Comparison of ENCODE assay signal across 25 mouse cellular contexts in genomic region chr3:26105528-26105927, GRCm38 (mm10).
DNase-seq lines count a peak whose midpoint lies in the region; ATAC-seq lines count a peak whose summit lies in the region.
"Had no signal": no experiment of that assay in that cellular context is flagged by ENCODE, and none has a peak within 500 bp of the region (broad histone marks: within the 10 kb centered on the region; RNA-seq: fewer than 3 reads in every experiment).

No protein-coding gene starts in this region.

- no peak overlapping the region for H3K4me2 ChIP-seq in forebrain, embryonic 11.5 days (ENCODE audit: low read depth, low read length, severe bottlenecking)
- no peak overlapping the region for H3K4me2 ChIP-seq in hindbrain, embryonic 16.5 days (ENCODE audit: low read length)
- H3K4me2 ChIP-seq in hindbrain, embryonic 13.5 days, result no peak overlapping the region
- no peak overlapping the region for H3K4me2 ChIP-seq in forebrain, embryonic 15.5 days (replicated peaks)
- no peak overlapping the region for H3K4me2 ChIP-seq in kidney, embryonic 15.5 days
- H3K4me2 ChIP-seq: embryonic facial prominence, embryonic 15.5 days; heart, embryonic 11.5 days; hindbrain, embryonic 12.5 days had no signal

- no peaks in the 10 kb centered on the region for H3K9me3 ChIP-seq in forebrain, embryonic 11.5 days (ENCODE audit: control insufficient read depth, low read length)
- no peaks in the 10 kb centered on the region for H3K9me3 ChIP-seq in forebrain, embryonic 10.5 days
- no peaks in the 10 kb centered on the region for H3K9me3 ChIP-seq in hindbrain, embryonic 16.5 days (ENCODE audit: control insufficient read depth, low read length)
- no peaks in the 10 kb centered on the region for H3K9me3 ChIP-seq in hindbrain, embryonic 13.5 days
- H3K9me3 ChIP-seq in forebrain, embryonic 15.5 days, result no peaks in the 10 kb centered on the region
- no peaks in the 10 kb centered on the region for H3K9me3 ChIP-seq in kidney, embryonic 15.5 days (replicated peaks)
- H3K9me3 ChIP-seq: embryonic facial prominence, embryonic 15.5 days; G1E; hindbrain, embryonic 12.5 days had no signal

- H3K4me3 ChIP-seq in forebrain, embryonic 11.5 days (ENCODE audit: low read depth, low read length), result no peak overlapping the region
- no peak overlapping the region for H3K4me3 ChIP-seq in forebrain, embryonic 10.5 days
- H3K4me3 ChIP-seq in hindbrain, embryonic 16.5 days (ENCODE audit: low read length), result no peak overlapping the region
- no peak overlapping the region for H3K4me3 ChIP-seq in hindbrain, embryonic 13.5 days
- no peak overlapping the region for H3K4me3 ChIP-seq in forebrain, embryonic 15.5 days
- no peak overlapping the region for H3K4me3 ChIP-seq in kidney, embryonic 15.5 days (replicated peaks)
- H3K4me3 ChIP-seq: embryonic facial prominence, embryonic 15.5 days; hindbrain, embryonic 12.5 days had no signal

- no peaks in the 10 kb centered on the region for H3K4me1 ChIP-seq in forebrain, embryonic 11.5 days (replicated peaks; ENCODE audit: control insufficient read depth, insufficient read depth, low read length)
- peaks cover 13% of the 10 kb centered on the region; the same call in 1 of the 2 replicates for H3K4me1 ChIP-seq in forebrain, embryonic 10.5 days
- H3K4me1 ChIP-seq in hindbrain, embryonic 16.5 days (ENCODE audit: control insufficient read depth, insufficient read depth, low read depth, low read length), result no peaks in the 10 kb centered on the region
- 0 out of 2 replicates have a peak, but pooled peaks cover 5% of the 10 kb centered on the region for H3K4me1 ChIP-seq in hindbrain, embryonic 13.5 days (replicated peaks)
- no peaks in the 10 kb centered on the region for H3K4me1 ChIP-seq in forebrain, embryonic 15.5 days
- no peaks in the 10 kb centered on the region for H3K4me1 ChIP-seq in kidney, embryonic 15.5 days
- H3K4me1 ChIP-seq: embryonic facial prominence, embryonic 15.5 days; hindbrain, embryonic 12.5 days had no signal

- no peak for DNase-seq in forebrain, embryonic 11.5 days (ENCODE audit: low spot score)
- DNase-seq in forebrain, embryonic 10.5 days (ENCODE audit: extremely low spot score, low spot score), result no peak
- DNase-seq in kidney, adult 11 months, result no peak
- DNase-seq: adrenal gland, adult 2 months; adrenal gland, postnatal 14 days; B cell, adult 2 months; cerebellum, adult 11-12 months; cerebellum, adult 8-10 months; cerebellum, postnatal 10 days; cerebellum, postnatal 36 days; embryo, embryonic 11 days; gastrocnemius, postnatal 14 days; kidney, adult 2 months had no signal

- 20% methylated on average over 3 of the region's 3 CpGs for WGBS in forebrain, embryonic 11.5 days
- 35% methylated on average over 3 of the region's 3 CpGs for WGBS in forebrain, embryonic 10.5 days
- 33% methylated on average over 3 of the region's 3 CpGs for WGBS in hindbrain, embryonic 16.5 days
- 23% methylated on average over 3 of the region's 3 CpGs for WGBS in hindbrain, embryonic 13.5 days
- WGBS in forebrain, embryonic 15.5 days, result 13% methylated on average over 3 of the region's 3 CpGs
- 70% methylated on average over 3 of the region's 3 CpGs for WGBS in kidney, embryonic 15.5 days

- no peak overlapping the region for H3K27ac ChIP-seq in forebrain, embryonic 11.5 days (ENCODE audit: low read depth, low read length)
- H3K27ac ChIP-seq in forebrain, embryonic 10.5 days, result no peak overlapping the region
- no peak overlapping the region for H3K27ac ChIP-seq in hindbrain, embryonic 16.5 days (ENCODE audit: low read depth, low read length)
- H3K27ac ChIP-seq in hindbrain, embryonic 13.5 days, result no peak overlapping the region
- no peak overlapping the region for H3K27ac ChIP-seq in forebrain, embryonic 15.5 days (replicated peaks)
- no peak overlapping the region for H3K27ac ChIP-seq in kidney, embryonic 15.5 days
- H3K27ac ChIP-seq: embryonic facial prominence, embryonic 15.5 days; hindbrain, embryonic 12.5 days; hindbrain, postnatal 0 days had no signal

- no peaks in the 10 kb centered on the region for H3K27me3 ChIP-seq in forebrain, embryonic 11.5 days (ENCODE audit: control insufficient read depth, insufficient read depth, low read length)
- H3K27me3 ChIP-seq in forebrain, embryonic 10.5 days (ENCODE audit: poor library complexity, severe bottlenecking), result no peaks in the 10 kb centered on the region
- H3K27me3 ChIP-seq in hindbrain, embryonic 16.5 days (replicated peaks; ENCODE audit: control insufficient read depth, insufficient read depth, low read length), result no peaks in the 10 kb centered on the region
- H3K27me3 ChIP-seq in hindbrain, embryonic 13.5 days, result no peaks in the 10 kb centered on the region
- no peaks in the 10 kb centered on the region for H3K27me3 ChIP-seq in forebrain, embryonic 15.5 days
- H3K27me3 ChIP-seq in kidney, embryonic 15.5 days, result no peaks in the 10 kb centered on the region
- H3K27me3 ChIP-seq: CH12.LX; embryonic facial prominence, embryonic 15.5 days; hindbrain, embryonic 12.5 days had no signal

- no peak overlapping the region for H3K9ac ChIP-seq in forebrain, embryonic 11.5 days (ENCODE audit: low read length)
- H3K9ac ChIP-seq in hindbrain, embryonic 16.5 days (ENCODE audit: low read depth, low read length), result no peak overlapping the region
- H3K9ac ChIP-seq in hindbrain, embryonic 13.5 days, result no peak overlapping the region
- H3K9ac ChIP-seq in forebrain, embryonic 15.5 days (replicated peaks), result no peak overlapping the region
- H3K9ac ChIP-seq in kidney, embryonic 15.5 days, result no peak overlapping the region
- H3K9ac ChIP-seq: embryonic facial prominence, embryonic 15.5 days; hindbrain, embryonic 12.5 days had no signal

- ATAC-seq in forebrain, embryonic 11.5 days (replicated peaks; ENCODE audit: low FRiP score), result peak; percentile 51
- ATAC-seq in hindbrain, embryonic 16.5 days, result 0 out of 2 replicates have a peak, but pooled peaks have one; percentile 48
- ATAC-seq in hindbrain, embryonic 13.5 days (ENCODE audit: low FRiP score), result no peak
- 0 out of 2 replicates have a peak, but pooled peaks have one; percentile 29 for ATAC-seq in forebrain, embryonic 15.5 days (replicated peaks)
- ATAC-seq in kidney, embryonic 15.5 days (replicated peaks; ENCODE audit: low FRiP score), result no peak
- ATAC-seq: hindbrain, postnatal 0 days; inflammation-experienced regulatory T-cells, adult 6 months; intestine, embryonic 16.5 days had no signal

- H3K36me3 ChIP-seq in forebrain, embryonic 11.5 days (ENCODE audit: control insufficient read depth, insufficient read depth, low read length), result no peaks in the 10 kb centered on the region
- no peaks in the 10 kb centered on the region for H3K36me3 ChIP-seq in forebrain, embryonic 10.5 days (replicated peaks)
- no peaks in the 10 kb centered on the region for H3K36me3 ChIP-seq in hindbrain, embryonic 16.5 days (ENCODE audit: control insufficient read depth, insufficient read depth, low read length)
- no peaks in the 10 kb centered on the region for H3K36me3 ChIP-seq in hindbrain, embryonic 13.5 days
- H3K36me3 ChIP-seq in forebrain, embryonic 15.5 days, result no peaks in the 10 kb centered on the region
- H3K36me3 ChIP-seq in kidney, embryonic 15.5 days, result no peaks in the 10 kb centered on the region
- H3K36me3 ChIP-seq: embryonic facial prominence, embryonic 15.5 days; G1E; hindbrain, embryonic 12.5 days had no signal

Comparison
In these comparisons a context has a peak if more than half of its experiments do, and no peak if none do; other contexts are left out.
1. ATAC-seq: peak in forebrain, embryonic 11.5 days (single experiment), hindbrain, embryonic 16.5 days (single experiment) and forebrain, embryonic 15.5 days (single experiment); none in hindbrain, embryonic 13.5 days (single experiment) and kidney, embryonic 15.5 days (single experiment).